ENCODE assay signal across 11 mouse cellular contexts in the genomic region with DNA sequence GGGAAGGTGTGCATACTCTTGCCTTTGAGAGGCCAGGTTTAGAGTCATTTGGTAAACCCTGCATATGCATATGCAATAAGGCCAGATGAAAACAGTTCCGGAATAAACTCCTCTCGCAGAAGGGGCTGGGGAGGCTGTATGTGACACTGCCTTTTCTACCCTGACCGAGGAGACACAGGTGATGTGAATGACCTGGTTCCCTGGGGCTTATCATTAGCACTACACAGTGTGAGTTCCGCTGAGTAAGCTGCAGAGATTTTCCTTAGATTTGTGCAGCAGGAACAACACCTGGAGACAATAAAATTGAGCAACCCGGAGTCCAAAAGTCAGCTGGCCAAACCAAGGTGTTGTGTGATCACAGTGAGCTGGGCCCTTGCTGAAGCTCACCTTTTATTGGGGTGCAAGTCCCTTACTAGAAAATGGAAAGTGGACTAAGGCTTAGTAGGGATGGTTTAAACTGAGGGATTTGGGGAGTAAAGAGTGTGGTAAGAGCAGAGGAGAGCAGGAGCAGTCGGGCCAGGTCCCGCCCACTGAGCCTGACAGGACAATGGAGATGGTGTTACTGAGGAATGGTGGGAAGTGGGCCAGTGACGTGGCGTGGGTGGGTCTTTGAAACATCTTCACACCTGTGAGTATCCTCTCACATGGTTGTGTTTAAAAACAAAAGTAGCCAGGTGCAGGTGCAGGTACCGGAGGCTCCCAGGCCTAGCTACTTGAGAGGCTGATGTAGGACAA. TPM values are rescaled to one million over a fixed set of nuclear protein-coding genes. Genes with fewer than 3 reads are reported as not detected.
DNase-seq lines count a peak whose midpoint lies in the region; ATAC-seq and TF ChIP-seq lines count a peak whose summit lies in the region.
"Had no signal": no experiment of that assay in that cellular context is flagged by ENCODE, and none has a peak within 500 bp of the region (broad histone marks: within the 10 kb centered on the region; RNA-seq: fewer than 3 reads in every experiment).

No protein-coding gene starts in this region.

- no peak for TF ChIP-seq CTCF in embryonic fibroblast, embryonic 13.5 days (IDR thresholded peaks at IDR 0.05; ENCODE audit: borderline replicate concordance, insufficient read depth, low read length)
- TF ChIP-seq CTCF in forebrain, postnatal 0 days (IDR thresholded peaks at IDR 0.05; ENCODE audit: low read depth), result no peak

- H3K4me2 ChIP-seq in heart, embryonic 15.5 days, result peak overlapping the region; percentile 100; the same call in 1 of the 2 replicates
- peak overlapping the region; percentile 73 for H3K4me2 ChIP-seq in liver, embryonic 15.5 days
- no peak overlapping the region for H3K4me2 ChIP-seq in forebrain, embryonic 11.5 days (ENCODE audit: low read depth, low read length, severe bottlenecking)
- no peak overlapping the region for H3K4me2 ChIP-seq in forebrain, postnatal 0 days (ENCODE audit: low read depth)

- WGBS in heart, embryonic 15.5 days, result 57% methylated on average over 10 of the region's 10 CpGs
- WGBS in liver, embryonic 15.5 days (ENCODE audit: insufficient replicate concordance), result 48% methylated on average over 10 of the region's 10 CpGs
- 38% methylated on average over 10 of the region's 10 CpGs for WGBS in forebrain, embryonic 11.5 days
- 52% methylated on average over 10 of the region's 10 CpGs for WGBS in forebrain, postnatal 0 days

- peak; percentile 19; the same call in 1 of the 2 replicates for TF ChIP-seq POLR2A in embryonic fibroblast, embryonic 13.5 days (IDR thresholded peaks at IDR 0.05; ENCODE audit: low read depth, low read length)

- H3K4me3 ChIP-seq in heart, embryonic 15.5 days, result peak overlapping the region; percentile 93; the same call in 1 of the 2 replicates
- peak overlapping the region; percentile 62 for H3K4me3 ChIP-seq in embryonic fibroblast, embryonic 13.5 days (ENCODE audit: insufficient read depth, low read length)
- peak overlapping the region; percentile 62; the same call in 1 of the 2 replicates for H3K4me3 ChIP-seq in liver, embryonic 15.5 days (replicated peaks)
- no peak overlapping the region for H3K4me3 ChIP-seq in forebrain, embryonic 11.5 days (ENCODE audit: low read depth, low read length)
- H3K4me3 ChIP-seq in forebrain, postnatal 0 days (ENCODE audit: low read depth, low read length), result no peak overlapping the region

- ATAC-seq in heart, embryonic 15.5 days (replicated peaks; ENCODE audit: insufficient number of reproducible peaks, insufficient read depth, low FRiP score, low read depth), result no peak
- no peak for ATAC-seq in liver, embryonic 15.5 days (ENCODE audit: insufficient read depth)
- no peak for ATAC-seq in forebrain, embryonic 11.5 days (replicated peaks; ENCODE audit: low FRiP score)
- ATAC-seq in forebrain, postnatal 0 days, result no peak

- no peaks in the 10 kb centered on the region for H3K36me3 ChIP-seq in heart, embryonic 15.5 days
- no peaks in the 10 kb centered on the region for H3K36me3 ChIP-seq in liver, embryonic 15.5 days (replicated peaks)
- no peaks in the 10 kb centered on the region for H3K36me3 ChIP-seq in forebrain, embryonic 11.5 days (ENCODE audit: control insufficient read depth, insufficient read depth, low read length)
- H3K36me3 ChIP-seq in forebrain, postnatal 0 days (ENCODE audit: insufficient read depth), result no peaks in the 10 kb centered on the region

- H3K9ac ChIP-seq in heart, embryonic 15.5 days, result no peak overlapping the region
- no peak overlapping the region for H3K9ac ChIP-seq in liver, embryonic 15.5 days
- H3K9ac ChIP-seq in forebrain, embryonic 11.5 days (ENCODE audit: low read length), result no peak overlapping the region
- H3K9ac ChIP-seq in forebrain, postnatal 0 days, result no peak overlapping the region

- no peak for DNase-seq in heart, postnatal 10 days
- peak; percentile 21 for DNase-seq in 3T3-L1 (ENCODE audit: low read depth, low spot score)
- DNase-seq in urinary bladder, postnatal 14 days (ENCODE audit: low spot score), result no peak
- DNase-seq in forebrain, embryonic 11.5 days (ENCODE audit: low spot score), result no peak
- DNase-seq in forebrain, postnatal 0 days, result no peak
- DNase-seq: cerebellum, adult 2 months; heart, postnatal 36 days had no signal

- H3K27me3 ChIP-seq in heart, embryonic 15.5 days, result peaks cover 22% of the 10 kb centered on the region
- H3K27me3 ChIP-seq in liver, embryonic 15.5 days, result peaks cover 51% of the 10 kb centered on the region
- peaks cover 17% of the 10 kb centered on the region; the same call in 1 of the 2 replicates for H3K27me3 ChIP-seq in forebrain, embryonic 11.5 days (ENCODE audit: control insufficient read depth, insufficient read depth, low read length)
- H3K27me3 ChIP-seq in forebrain, postnatal 0 days (ENCODE audit: insufficient read depth, low read length), result peaks cover 11% of the 10 kb centered on the region; the same call in 1 of the 2 replicates
- H3K27me3 ChIP-seq: CH12.LX had no signal

- peaks cover 6% of the 10 kb centered on the region for H3K4me1 ChIP-seq in heart, embryonic 15.5 days (replicated peaks)
- no peaks in the 10 kb centered on the region for H3K4me1 ChIP-seq in embryonic fibroblast, embryonic 13.5 days (ENCODE audit: control insufficient read depth, insufficient read depth, low read length)
- H3K4me1 ChIP-seq in liver, embryonic 15.5 days (replicated peaks), result peaks cover 9% of the 10 kb centered on the region; the same call in 1 of the 2 replicates
- H3K4me1 ChIP-seq in forebrain, embryonic 11.5 days (replicated peaks; ENCODE audit: control insufficient read depth, insufficient read depth, low read length), result peaks cover 3% of the 10 kb centered on the region; the same call in 1 of the 2 replicates
- H3K4me1 ChIP-seq in forebrain, postnatal 0 days (ENCODE audit: insufficient read depth), result 0 out of 2 replicates have a peak, but pooled peaks cover 4% of the 10 kb centered on the region

- intact Hi-C loops in heart, postnatal 10 days (cut with DNase I), result loop anchor here (2.0 kb wide), 1 partner anchor 83 kb away; no protein-coding TSS in a partner anchor

- no peaks in the 10 kb centered on the region for H3K9me3 ChIP-seq in heart, embryonic 15.5 days (replicated peaks)
- no peaks in the 10 kb centered on the region for H3K9me3 ChIP-seq in liver, embryonic 15.5 days (replicated peaks)
- no peaks in the 10 kb centered on the region for H3K9me3 ChIP-seq in forebrain, embryonic 11.5 days (ENCODE audit: control insufficient read depth, low read length)
- H3K9me3 ChIP-seq in forebrain, postnatal 0 days (ENCODE audit: low read length), result no peaks in the 10 kb centered on the region

- no peak overlapping the region for H3K27ac ChIP-seq in heart, embryonic 15.5 days
- peak overlapping the region; percentile 16; the same call in 1 of the 2 replicates for H3K27ac ChIP-seq in embryonic fibroblast, embryonic 13.5 days (ENCODE audit: insufficient read depth, low read length)
- no peak overlapping the region for H3K27ac ChIP-seq in liver, embryonic 15.5 days (replicated peaks)
- no peak overlapping the region for H3K27ac ChIP-seq in forebrain, embryonic 11.5 days (ENCODE audit: low read depth, low read length)
- H3K27ac ChIP-seq in forebrain, postnatal 0 days (ENCODE audit: low read depth, low read length), result no peak overlapping the region

RNA-seq across cellular contexts. Expression of a gene that starts 1.7 kb away (rescaled TPM):
- polyA plus RNA-seq in heart, embryonic 15.5 days (2015; fragmentation: Nextera tagmentation; extraction: Ambion mirVana), result 0.23 and 0.32 TPM in 2 replicates
- under 1 TPM; 0.30 to 0.36 TPM for total RNA-seq in heart, postnatal 10 days (2021)
- 24.5 and 41.1 TPM in 2 replicates for polyA plus RNA-seq in embryonic fibroblast, embryonic 13.5 days (2011; ENCODE audit: insufficient read length, low read depth, missing spikeins)
- 0.90 and 1.3 TPM in 2 replicates for polyA plus RNA-seq in liver, embryonic 15.5 days (2015; fragmentation: Nextera tagmentation; extraction: Ambion mirVana)
- 0.11 and 0.13 TPM in 2 replicates for polyA plus RNA-seq in forebrain, embryonic 11.5 days (2014; fragmentation: Nextera tagmentation; extraction: Ambion mirVana)
- 0.76 and 0.85 TPM in 2 replicates for total RNA-seq in forebrain, postnatal 0 days (2014; rRNA removed)
- polyA plus RNA-seq in forebrain, postnatal 0 days (2015; fragmentation: Nextera tagmentation; extraction: Ambion mirVana), result 0.08 and 0.16 TPM in 2 replicates
- total RNA-seq: CH12.LX had no signal

Comparison
In these comparisons a context has a peak if more than half of its experiments do, and no peak if none do; other contexts are left out.
1. H3K4me2 ChIP-seq: peak in heart, embryonic 15.5 days (single experiment) and liver, embryonic 15.5 days (single experiment); none in forebrain, embryonic 11.5 days (single experiment) and forebrain, postnatal 0 days (single experiment).
2. H3K4me3 ChIP-seq: peak in heart, embryonic 15.5 days (single experiment), embryonic fibroblast, embryonic 13.5 days (single experiment) and liver, embryonic 15.5 days (single experiment); none in forebrain, embryonic 11.5 days (single experiment) and forebrain, postnatal 0 days (single experiment).
3. RNA of a gene that starts 1.7 kb away (polyA plus RNA-seq): 24.5 to 41.1 TPM in embryonic fibroblast, embryonic 13.5 days; 0.90 to 1.3 TPM in liver, embryonic 15.5 days, 0.23 to 0.32 TPM in heart, embryonic 15.5 days, 0.08 to 0.16 TPM in forebrain, postnatal 0 days and 0.11 to 0.13 TPM in forebrain, embryonic 11.5 days; every median in the first group is over 10 times any median in the second.